Mouse (Mus musculus) bone marrow macrophage, adult 2 months (primary cell): Measurements from ENCODE around the gene Rnase13. TPM values are rescaled to one million over a fixed set of nuclear protein-coding genes. Genes with fewer than 3 reads are reported as not detected.
A peak's percentile ranks its signal among the peaks of the same experiment; 100 is the strongest.

ENCODE experiments used
- H3K27ac ChIP-seq: 2 replicates; pipeline ENCODE4 v1.5.1; 2012; ENCODE audit warnings: low read depth, low read length; ENCODE audit not compliant: insufficient read depth
- H3K4me1 ChIP-seq: 2 replicates; pipeline ENCODE4 v1.6.1; 2012; ENCODE audit warnings: low read length; ENCODE audit not compliant: control insufficient read depth, insufficient read depth
- H3K4me3 ChIP-seq: 2 replicates; pipeline ENCODE4 v1.5.1; 2012; ENCODE audit warnings: mild to moderate bottlenecking, low read length, moderate library complexity; ENCODE audit not compliant: insufficient read depth
- CTCF ChIP-seq: IDR thresholded peaks from 2 replicates; pipeline ENCODE4 v1.5.1; 2012; ENCODE audit warnings: low read depth, mild to moderate bottlenecking, low read length, moderate library complexity
- POLR2A ChIP-seq: IDR thresholded peaks from 2 replicates; pipeline ENCODE4 v1.6.1; 2012; ENCODE audit warnings: mild to moderate bottlenecking, low read depth, low read length, borderline replicate concordance
- polyA plus RNA-seq: library from polyadenylated mRNA; stranded (reverse); fragments of >200 nt; gene quantifications from 2 replicates; pipeline ENCODE4 v1.2.4, GENCODE M21; 2012; ENCODE audit not compliant: missing spikeins, insufficient read depth, insufficient read length

Rnase13 gene
- polyA plus RNA-seq, 1 experiment = not detected

DNA sequence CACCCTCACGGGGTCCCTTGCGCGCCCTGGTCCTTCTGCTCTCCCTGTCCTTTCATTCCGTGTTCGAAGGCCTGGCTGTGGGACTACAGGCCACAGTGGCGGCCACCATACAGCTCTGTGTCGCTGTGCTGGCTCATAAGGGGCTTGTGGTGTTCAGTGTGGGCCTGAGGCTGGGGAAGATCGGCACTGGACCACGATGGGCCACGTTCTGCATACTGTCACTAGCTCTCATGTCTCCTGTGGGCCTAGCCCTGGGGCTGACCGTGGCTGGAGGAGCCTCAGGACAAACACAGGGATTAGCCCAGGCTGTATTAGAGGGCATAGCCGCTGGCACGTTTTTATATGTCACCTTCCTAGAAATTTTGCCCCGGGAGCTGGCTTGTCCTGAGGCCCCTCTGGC, 27.5 kb downstream of the Rnase13 start:
- peaks cover 39% of the 10 kb centered on the region for H3K4me1 ChIP-seq
- TF ChIP-seq POLR2A (no peak), CTCF (no peak)
- H3K4me3 ChIP-seq = no peak overlapping the region
- H3K27ac ChIP-seq = no peak overlapping the region

DNA sequence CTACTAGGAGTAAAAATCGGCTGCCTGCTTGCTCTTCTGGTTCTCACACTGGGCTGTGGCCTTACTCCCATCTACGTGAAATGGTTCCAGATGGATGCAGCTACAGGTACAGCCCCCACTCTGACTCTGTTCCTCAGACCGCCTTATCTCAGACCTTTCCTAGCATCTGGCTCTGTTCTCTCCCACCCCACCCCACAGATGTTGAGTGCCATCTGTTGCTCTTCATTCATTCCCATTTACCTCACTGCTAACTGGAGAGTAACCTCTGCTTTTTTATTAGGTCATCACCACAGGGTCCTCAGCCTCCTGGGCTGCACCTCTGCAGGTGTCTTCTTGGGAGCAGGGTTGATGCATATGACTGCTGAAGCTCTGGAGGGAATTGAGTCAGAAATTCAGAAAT, 28.8 kb downstream of the Rnase13 start:
- no peak for TF ChIP-seq CTCF
- TF ChIP-seq POLR2A = no peak
- Histone ChIP-seq H3K27ac (peak overlapping the region; percentile 71), H3K4me1 (peaks cover 39% of the 10 kb centered on the region), H3K4me3 (no peak overlapping the region)

DNA sequence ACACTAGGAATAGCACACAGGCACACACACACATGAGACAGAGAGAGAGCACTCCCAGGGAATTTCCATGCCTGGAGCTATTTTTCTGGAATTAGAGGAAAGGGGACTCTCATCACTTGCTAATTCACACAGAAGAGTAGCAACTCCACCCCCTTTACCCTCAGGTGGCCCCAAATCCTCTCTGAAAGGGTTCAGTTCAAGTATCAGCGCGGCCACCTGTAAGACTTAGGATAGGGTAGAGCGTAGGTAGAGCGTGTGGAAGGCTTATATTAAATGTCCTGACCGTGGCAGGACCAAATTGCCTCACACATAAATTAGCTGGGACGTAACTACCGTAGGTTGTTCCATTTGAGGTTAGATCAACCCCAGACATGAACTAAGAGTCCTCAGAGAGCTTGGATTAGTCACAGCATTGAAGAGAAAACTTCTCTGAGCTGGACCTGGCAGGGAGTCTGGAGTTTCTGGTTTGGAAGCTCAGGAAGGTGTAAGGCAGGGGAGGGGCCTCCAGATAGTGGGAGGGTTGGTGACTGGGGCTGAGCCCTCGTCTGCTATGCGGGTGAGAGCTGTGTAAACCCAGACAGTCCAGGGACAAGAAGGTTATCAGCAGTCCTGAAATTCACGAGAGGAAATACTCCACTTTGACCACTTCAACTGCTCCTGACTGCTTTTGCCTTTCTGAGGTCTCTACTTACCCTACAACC, 29.3 kb downstream of the Rnase13 start:
- Histone ChIP-seq H3K4me3 (no peak overlapping the region), H3K27ac (no peak overlapping the region), H3K4me1 (peaks cover 39% of the 10 kb centered on the region)
- TF ChIP-seq CTCF (no peak), POLR2A (no peak)

DNA sequence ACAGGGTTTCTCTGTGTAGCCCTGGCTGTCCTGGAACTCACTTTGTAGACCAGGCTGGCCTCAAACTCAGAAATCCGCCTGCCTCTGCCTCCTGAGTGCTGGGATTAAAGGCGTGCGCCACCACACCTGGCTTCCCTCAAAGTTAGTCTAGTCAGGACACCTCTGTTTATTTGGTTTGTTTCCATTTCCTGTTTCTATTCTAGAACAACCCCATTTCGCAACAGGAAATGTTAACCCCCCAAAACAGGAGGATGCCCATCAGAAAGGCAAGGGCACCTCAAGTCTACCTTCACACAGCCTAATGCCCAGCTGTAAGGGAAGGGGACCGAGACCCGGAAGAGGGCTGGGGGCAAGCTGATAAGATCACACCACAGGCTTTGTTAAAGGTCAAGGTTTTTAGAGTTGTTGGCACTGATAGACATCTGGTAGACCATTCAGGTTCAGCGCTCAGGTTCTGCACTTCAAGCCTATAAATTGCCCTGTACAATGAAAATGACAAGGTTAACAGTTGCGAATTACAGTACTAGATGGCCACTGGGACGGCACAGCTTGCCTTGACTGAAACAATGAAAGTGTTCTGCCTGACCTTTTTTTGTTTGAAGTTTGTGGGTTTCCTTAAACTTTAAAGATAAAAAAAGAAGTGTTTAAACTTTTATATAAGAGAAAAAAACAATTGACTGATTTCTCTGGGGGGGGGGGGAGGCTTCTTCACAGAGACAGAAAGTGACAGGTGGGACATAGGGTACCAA, 30.2 kb downstream of the Rnase13 start, which contains the start of gene Slc39a2:
Gene Slc39a2, plus strand, starts transcription at position 699 of the 749 bp plus-strand sequence.
- no peak for TF ChIP-seq CTCF
- no peak for TF ChIP-seq POLR2A
- Histone ChIP-seq H3K4me1 (peaks cover 38% of the 10 kb centered on the region), H3K27ac (peak within 1 kb of the TSS; percentile 71), H3K4me3 (no peak within 1 kb of the TSS)

DNA sequence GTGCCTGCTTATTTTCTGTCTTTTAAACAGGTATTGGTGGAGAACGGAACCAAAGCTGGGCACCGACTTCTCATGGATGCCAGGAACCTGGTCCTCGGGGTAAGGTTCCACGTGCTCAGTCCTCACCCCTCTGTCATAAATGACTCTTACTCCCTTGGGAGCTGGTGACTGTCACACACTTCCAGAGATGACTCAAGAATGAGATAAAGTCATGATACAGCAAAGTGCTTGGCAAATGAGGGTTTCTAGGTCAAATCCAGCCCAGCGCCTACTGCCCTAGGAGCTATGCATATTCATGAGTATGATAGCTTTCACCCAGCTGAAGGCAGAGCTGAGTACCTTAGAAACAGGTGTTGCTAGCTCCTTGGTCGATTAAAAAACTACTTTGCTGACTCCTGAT, 32.7 kb downstream of the Rnase13 start:
- no peak overlapping the region for H3K27ac ChIP-seq
- no peak overlapping the region for H3K4me3 ChIP-seq
- no peak for TF ChIP-seq CTCF
- TF ChIP-seq POLR2A = no peak
- H3K4me1 ChIP-seq = peaks cover 23% of the 10 kb centered on the region

DNA sequence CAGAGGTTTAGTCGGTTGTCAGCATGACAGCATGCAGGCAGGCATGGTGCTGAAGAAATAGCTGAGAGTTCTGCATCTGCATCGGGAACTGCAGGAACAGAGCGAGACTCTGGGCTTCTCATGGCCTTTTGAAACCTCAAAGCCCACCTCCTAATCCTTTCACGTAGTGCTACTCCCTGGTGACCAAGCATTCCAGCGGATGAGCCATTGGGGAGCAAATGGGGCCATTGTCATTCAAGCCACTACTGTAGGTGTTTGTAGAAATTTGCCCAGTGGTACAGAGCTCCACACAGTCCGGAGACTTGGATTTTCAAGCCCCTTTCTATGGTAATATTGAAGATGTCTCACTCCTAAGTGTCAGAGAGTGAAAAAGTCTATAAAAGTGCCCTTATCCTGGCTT, 36.5 kb downstream of the Rnase13 start:
- TF ChIP-seq POLR2A = no peak
- no peak for TF ChIP-seq CTCF
- Histone ChIP-seq H3K4me3 (0 out of 2 replicates have a peak overlapping the region, but pooled peaks have one; percentile 5), H3K27ac (no peak overlapping the region), H3K4me1 (peaks cover 4% of the 10 kb centered on the region; the same call in 1 of the 2 replicates)

DNA sequence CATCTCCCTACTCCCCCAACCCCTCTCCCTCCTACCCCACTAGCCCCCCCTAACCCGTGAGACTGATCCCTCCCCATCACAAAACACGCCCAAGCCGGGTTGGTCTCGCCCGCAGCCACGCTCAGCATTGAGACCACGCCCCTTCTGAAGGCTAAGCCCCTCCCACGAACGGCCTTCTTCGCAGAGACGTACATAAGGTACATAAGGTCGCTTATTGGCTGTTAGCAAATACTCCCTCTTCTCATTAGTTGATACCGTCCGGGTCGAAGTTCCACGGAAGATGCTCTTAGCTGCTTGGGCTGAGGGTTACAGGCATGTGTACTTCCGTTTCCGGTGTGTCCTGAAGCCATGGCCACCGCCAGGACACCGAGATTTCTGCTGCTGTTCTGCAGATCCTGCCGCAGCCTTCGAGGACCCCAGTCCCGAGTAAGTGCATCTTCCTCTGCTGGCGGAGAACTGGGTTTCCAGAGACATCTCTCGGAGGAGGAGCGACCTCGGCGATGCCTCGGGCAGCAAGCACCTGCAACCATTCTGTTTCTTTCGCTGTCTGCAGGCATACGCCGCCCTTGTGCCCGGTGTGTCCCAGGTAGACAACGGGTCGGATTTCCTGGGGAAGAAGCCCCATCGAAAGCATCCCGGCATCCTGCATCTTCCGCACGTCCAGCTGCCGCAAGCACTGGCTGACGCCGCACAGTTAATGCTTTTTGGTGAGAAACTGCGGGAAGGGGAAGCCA, 37.8 kb downstream of the Rnase13 start, which contains the start of gene Mettl17:
Gene Mettl17, plus strand, starts transcription at position 245 of the 734 bp plus-strand sequence.
- no peak; the same call in 1 of the 2 replicates for TF ChIP-seq POLR2A
- TF ChIP-seq CTCF = no peak
- Histone ChIP-seq H3K27ac (peak within 1 kb of the TSS; percentile 61), H3K4me1 (peaks cover 4% of the 10 kb centered on the region; the same call in 1 of the 2 replicates), H3K4me3 (peak within 1 kb of the TSS; percentile 88)

DNA sequence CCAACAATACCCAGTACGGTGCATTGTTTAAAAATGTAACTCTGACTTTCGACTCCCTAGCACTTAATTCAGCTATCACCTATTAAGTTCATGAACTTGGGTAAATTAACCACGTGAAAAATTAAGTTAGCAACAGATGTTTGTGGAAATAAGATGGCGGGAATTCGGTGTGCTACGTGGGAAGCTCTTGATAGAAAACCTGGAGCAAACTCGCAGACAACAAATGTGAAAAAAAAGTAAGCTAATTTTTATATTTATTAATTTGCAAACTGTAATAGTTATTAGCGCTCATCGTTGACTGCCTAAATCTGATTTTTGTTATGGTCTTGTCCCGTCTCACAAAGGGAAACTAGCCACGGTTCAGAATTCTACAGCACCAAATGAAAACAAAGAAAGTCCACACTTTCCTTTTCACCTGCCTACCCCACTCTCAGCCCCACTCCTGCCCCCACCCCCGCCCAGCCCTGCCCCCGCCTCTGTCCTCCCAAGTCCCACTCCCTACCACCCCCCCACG, 38.5 kb downstream of the Rnase13 start:
- H3K27ac ChIP-seq = peak overlapping the region; percentile 61
- H3K4me3 ChIP-seq = peak overlapping the region; percentile 43
- TF ChIP-seq POLR2A (no peak), CTCF (no peak)
- peaks cover 4% of the 10 kb centered on the region; the same call in 1 of the 2 replicates for H3K4me1 ChIP-seq

DNA sequence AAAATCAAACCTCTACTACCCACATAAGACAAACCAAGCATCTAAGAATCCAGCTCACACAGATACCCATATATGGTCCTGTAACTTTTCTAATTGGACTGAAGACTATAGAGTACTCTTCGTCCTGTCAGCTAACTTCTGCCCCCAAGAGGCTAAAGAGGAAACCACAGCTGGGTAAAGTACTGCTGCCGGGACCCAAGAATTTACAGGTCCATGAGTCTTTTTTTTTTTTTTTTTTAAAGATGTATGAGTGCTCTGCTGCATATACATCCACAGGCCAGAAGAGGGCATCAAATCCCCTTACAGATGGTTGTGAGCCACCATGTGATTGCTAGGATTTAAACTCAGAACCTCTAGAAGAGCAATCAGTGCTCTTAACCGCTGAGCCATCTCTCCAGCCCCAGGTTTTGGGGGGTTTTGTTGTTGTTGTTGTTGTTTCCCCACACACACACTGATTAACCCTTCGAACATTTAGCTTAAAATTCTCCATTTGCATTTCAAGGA, 39.0 kb downstream of the Rnase13 start:
- H3K27ac ChIP-seq = peak overlapping the region; percentile 61
- TF ChIP-seq CTCF (no peak), POLR2A (no peak)
- H3K4me3 ChIP-seq = peak overlapping the region; percentile 43
- H3K4me1 ChIP-seq = peaks cover 4% of the 10 kb centered on the region; the same call in 1 of the 2 replicates

DNA sequence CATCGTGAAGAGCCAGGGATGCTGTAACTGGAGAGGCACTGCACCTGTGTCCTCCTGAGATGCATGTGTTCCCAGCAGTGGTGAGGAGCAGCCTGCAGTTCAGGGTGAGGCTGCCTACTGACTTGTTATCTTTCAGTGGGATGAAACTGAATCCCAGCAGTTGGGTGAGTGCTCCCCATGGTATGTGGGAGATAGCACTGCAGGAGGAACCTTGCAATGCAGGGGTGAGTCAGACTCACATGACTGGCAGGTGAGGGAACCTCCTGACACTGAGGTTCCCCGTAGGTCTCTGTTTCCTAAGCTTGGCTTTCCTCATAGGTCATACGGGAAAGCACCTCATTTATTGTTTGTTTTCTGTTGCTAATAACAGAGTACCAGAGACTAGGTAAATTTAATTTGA, 45.1 kb downstream of the Rnase13 start:
- Histone ChIP-seq H3K4me3 (no peak overlapping the region), H3K27ac (no peak overlapping the region), H3K4me1 (no peaks in the 10 kb centered on the region)
- no peak for TF ChIP-seq POLR2A
- TF ChIP-seq CTCF = no peak
